Mouse (Mus musculus) cerebellum, adult 2 months (tissue): ENCODE results near the gene Thoc3. TPM values are rescaled to one million over a fixed set of nuclear protein-coding genes. Genes with fewer than 3 reads are reported as not detected.
A peak's percentile ranks its signal among the peaks of the same experiment; 100 is the strongest.

Source experiments
- DNase-seq, 2 experiments: peaks; one replicate each; pipeline ENCODE4 v3.0.0; 2021
- H3K27ac ChIP-seq: fragments of 200-500 bp; 2 replicates; pipeline ENCODE4 v1.5.1; 2012; ENCODE audit warnings: low read length, control low read depth, inconsistent platforms; ENCODE audit not compliant: insufficient read depth
- H3K27me3 ChIP-seq: fragments of 200-500 bp; 2 replicates; pipeline ENCODE4 v1.6.1; 2012; ENCODE audit warnings: inconsistent platforms, mild to moderate bottlenecking, low read length, moderate library complexity; ENCODE audit not compliant: control insufficient read depth, insufficient read depth
- H3K4me1 ChIP-seq: fragments of 200-500 bp; 2 replicates; pipeline ENCODE4 v1.6.1; 2011; ENCODE audit warnings: low read length; ENCODE audit not compliant: control insufficient read depth, insufficient read depth
- H3K4me3 ChIP-seq: fragments of 200-500 bp; replicated peaks from 2 replicates; pipeline ENCODE3; 2011; ENCODE audit warnings: mild to moderate bottlenecking, low read depth, low read length, control low read depth; ENCODE audit not compliant: insufficient read depth
- CTCF ChIP-seq: fragments of 200-500 bp; IDR thresholded peaks from 2 replicates; pipeline ENCODE4 v1.5.1; 2011; ENCODE audit warnings: low read depth, mild to moderate bottlenecking, control low read depth, low read length, moderate library complexity, borderline replicate concordance; ENCODE audit not compliant: insufficient read depth
- POLR2A ChIP-seq: fragments of 200-500 bp; IDR thresholded peaks from 2 replicates; pipeline ENCODE4 v1.6.1; 2011; ENCODE audit warnings: low read length, control low read depth, borderline replicate concordance; ENCODE audit not compliant: insufficient read depth
- WGBS: fragments of 180-500 bp; shearing (Covaris S2); methylation state at CpG from one replicate; pipeline ENCODE4 v1.1.7; 2018; 5-methylcytosine and 5-hydroxymethylcytosine counted together
- polyA plus RNA-seq: library from polyadenylated mRNA; depleted of rRNA; stranded (reverse); fragments of >200 nt; gene quantifications from 2 replicates; pipeline ENCODE4 v1.2.3, GENCODE M21; 2012; rRNA removed

Thoc3 gene
- 35.6 and 36.2 TPM in 2 replicates for polyA plus RNA-seq

DNA sequence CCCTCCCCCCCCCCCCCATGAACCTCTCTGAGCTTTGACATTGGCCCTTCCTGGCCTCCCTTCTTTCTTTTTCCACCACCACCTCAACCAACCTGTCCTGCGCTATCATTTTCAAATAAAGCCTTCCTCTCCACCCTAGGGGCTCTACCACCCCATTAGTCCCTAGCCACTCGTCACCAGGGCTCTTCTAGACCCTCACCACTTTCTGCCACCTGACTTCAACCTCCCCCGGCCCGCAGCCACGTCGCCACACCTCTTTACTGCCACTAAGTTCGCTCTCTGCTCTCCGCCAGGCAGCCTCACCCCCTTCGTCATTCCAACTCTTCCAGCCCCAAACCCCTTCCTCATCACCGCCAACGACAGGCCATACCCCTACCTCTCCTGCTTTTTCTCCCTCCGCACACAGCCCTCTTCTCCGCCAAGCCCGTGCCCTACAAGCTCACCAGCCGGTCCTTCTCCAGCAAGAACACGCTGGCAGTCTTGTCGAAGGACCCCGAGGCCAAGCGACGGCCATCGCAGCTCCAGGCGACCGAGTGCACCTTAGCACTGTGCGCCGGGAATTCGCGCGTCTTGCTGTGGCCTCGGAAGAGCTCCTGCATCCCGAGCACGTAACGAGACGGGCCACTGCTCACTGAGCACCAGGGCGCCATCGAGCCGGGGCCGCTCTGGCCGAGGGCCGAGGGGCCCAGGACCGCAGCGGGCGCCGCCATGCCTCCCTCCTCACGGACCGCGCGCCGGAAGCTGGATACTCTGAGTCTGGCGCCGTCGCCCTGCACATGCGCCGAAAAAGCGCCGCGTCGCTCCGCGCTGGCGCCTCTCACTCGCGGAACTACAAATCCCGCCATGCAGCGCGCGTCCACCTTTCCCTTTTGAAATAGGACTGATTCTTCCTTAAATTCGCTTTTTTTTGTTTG is at the start of gene Thoc3:
TSS of gene Thoc3 (minus strand) at position 752 of the 914 bp plus-strand sequence.
- H3K4me3 ChIP-seq = peak within 1 kb of the TSS; percentile 77
- no peaks in the 10 kb centered on the region; the same call in 1 of the 2 replicates for H3K4me1 ChIP-seq
- DNase-seq = peak; percentile 89 to 90
- no peak within 1 kb of the TSS for H3K27ac ChIP-seq
- H3K27me3 ChIP-seq = no peaks in the 10 kb centered on the region
- no peak for TF ChIP-seq CTCF
- TF ChIP-seq POLR2A = peak; percentile 72; the same call in 1 of the 2 replicates
- WGBS = under 1% methylated on average over 67 of the region's 67 CpGs

GRCm38 (mm10) chr13:54505920-54506319 is 37.3 kb upstream of the Thoc3 start:
- Histone ChIP-seq H3K27ac (no peak overlapping the region), H3K4me3 (no peak overlapping the region), H3K27me3 (no peaks in the 10 kb centered on the region), H3K4me1 (no peaks in the 10 kb centered on the region)
- no peak for DNase-seq
- 92% methylated on average over 1 of the region's 1 CpGs for WGBS
- TF ChIP-seq POLR2A (no peak), CTCF (no peak)

DNA sequence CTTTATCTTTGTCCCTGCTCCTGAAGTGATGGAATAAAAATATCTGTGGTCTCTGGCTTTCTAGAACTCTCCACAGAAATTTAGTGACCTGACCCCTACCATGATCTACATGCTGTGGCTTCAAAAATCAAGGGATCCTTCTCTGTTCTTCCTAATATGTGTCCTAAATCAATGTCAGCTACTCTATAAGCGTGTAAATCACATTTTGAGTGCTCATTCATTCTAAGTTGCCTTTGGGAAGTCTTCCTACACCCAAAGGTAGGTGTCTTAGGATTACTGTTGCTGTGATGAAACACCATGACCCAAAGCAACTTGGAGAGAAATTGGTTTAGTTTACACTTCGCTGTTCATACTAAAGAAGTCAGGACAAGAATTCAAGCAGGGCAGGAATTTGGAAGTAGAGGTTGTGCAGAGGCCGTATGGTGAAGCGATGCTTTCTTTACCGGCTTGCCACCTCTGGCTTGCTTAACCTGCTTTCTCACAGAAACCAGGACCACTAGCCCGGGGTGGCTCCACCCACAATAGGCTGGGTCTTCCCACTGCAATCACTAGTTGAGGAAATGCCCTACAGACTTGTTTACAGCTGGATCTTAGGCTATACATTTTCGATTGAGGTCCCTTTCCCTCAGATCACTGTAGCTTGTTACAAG is 36.1 kb upstream of the Thoc3 start:
- no peak for DNase-seq
- TF ChIP-seq CTCF (no peak), POLR2A (no peak)
- 74% methylated on average over 7 of the region's 7 CpGs for WGBS
- Histone ChIP-seq H3K4me3 (peak overlapping the region; percentile 67), H3K4me1 (no peaks in the 10 kb centered on the region), H3K27ac (no peak overlapping the region), H3K27me3 (no peaks in the 10 kb centered on the region)

DNA sequence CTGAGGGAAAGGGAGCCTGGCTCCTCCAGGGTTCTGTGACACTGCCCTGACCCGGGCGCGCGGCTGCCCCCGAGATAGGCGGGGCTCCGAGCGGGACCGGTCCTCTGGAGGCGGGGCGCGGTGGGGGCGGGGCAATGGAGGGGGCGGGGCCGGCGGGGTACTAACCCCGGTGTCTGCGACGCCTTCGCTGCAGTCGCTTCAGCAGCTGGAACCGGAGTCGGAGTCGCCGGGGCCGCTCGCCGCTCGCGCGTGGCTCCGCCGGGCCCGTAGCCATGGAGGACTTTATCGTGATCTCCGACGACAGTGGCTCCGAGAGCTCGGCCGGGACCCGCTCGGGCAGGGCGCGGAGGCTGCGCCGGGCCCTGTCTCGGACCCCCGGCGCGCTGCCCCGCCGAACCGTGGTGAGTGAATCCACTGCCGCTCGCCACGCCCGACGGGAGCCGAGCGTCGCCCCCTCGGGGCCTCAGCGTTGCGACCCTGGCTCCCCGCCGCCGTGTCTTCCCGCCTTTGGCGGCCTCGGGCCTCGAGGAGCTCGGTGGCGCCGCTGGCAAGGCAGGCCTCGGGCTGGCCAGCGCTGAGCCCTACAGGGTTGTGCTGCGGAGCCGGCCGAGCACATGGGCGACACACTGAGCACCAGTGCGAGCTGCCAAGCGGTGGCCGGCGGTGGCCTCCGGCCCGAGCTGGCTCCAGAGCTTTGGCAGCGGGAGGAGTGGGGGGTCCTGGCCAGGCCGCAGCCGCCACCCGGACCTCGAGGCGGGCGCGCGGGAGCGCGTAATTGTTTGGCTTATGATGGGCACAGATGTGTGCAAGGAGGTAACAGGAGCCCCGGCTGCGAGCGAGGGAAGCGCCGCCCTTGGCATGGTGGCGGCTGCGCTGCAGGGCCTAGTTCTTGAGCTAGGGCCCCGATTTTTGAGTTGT is 35.2 kb upstream of the Thoc3 start, which contains the start of gene Simc1:
TSS of gene Simc1 (plus strand) at position 176 of the 918 bp plus-strand sequence.
- TF ChIP-seq CTCF = no peak
- TF ChIP-seq POLR2A = peak; percentile 32; the same call in 1 of the 2 replicates
- H3K27ac ChIP-seq = peak within 1 kb of the TSS; percentile 39
- peak; percentile 76 to 77 for DNase-seq
- H3K4me1 ChIP-seq = no peaks in the 10 kb centered on the region
- no peaks in the 10 kb centered on the region for H3K27me3 ChIP-seq
- under 1% methylated on average over 105 of the region's 105 CpGs for WGBS
- peak within 1 kb of the TSS; percentile 67 for H3K4me3 ChIP-seq

DNA sequence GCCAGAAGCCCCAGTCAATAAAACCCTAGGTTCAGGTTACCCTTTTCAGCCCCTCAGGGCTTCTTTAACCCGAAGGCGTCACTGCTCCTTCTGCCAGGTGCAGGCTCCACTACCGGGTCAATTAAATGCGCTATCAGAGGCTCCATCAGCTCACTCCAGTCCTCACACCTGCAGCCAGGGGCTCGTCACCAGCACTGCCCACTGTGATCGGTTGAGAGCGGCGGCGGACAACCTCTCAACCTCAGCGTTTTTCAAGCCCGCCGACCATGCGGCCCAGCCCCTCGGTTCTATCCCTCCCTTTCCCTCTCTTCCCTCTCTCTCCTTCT is 34.6 kb upstream of the Thoc3 start:
- TF ChIP-seq CTCF (no peak), POLR2A (no peak)
- Histone ChIP-seq H3K27me3 (no peaks in the 10 kb centered on the region), H3K27ac (no peak overlapping the region), H3K4me1 (no peaks in the 10 kb centered on the region), H3K4me3 (peak overlapping the region; percentile 67)
- 8% methylated on average over 14 of the region's 14 CpGs for WGBS
- DNase-seq = no peak

- TF ChIP-seq POLR2A = no peak
- no peak for TF ChIP-seq CTCF
- no peak for DNase-seq
- Histone ChIP-seq H3K4me1 (no peaks in the 10 kb centered on the region), H3K27me3 (no peaks in the 10 kb centered on the region), H3K4me3 (no peak overlapping the region), H3K27ac (no peak overlapping the region)
- 87% methylated on average over 3 of the region's 3 CpGs for WGBS
Observed at GRCm38 (mm10) chr13:54501957-54502690, 33.5 kb upstream of the Thoc3 start.
